Mouse (Mus musculus) E14TG2a.4 (cell line): Measurements from ENCODE around the gene Utf1.

ENCODE experiments used
- H3K27me3 ChIP-seq: 2 replicates; pipeline ENCODE4 v1.6.1; 2014; ENCODE audit warnings: low read length, control low read depth; ENCODE audit not compliant: insufficient read depth
- H3K36me3 ChIP-seq: 2 replicates; pipeline ENCODE4 v1.6.1; 2014; ENCODE audit warnings: low read length, control low read depth; ENCODE audit not compliant: insufficient read depth
- H3K4me1 ChIP-seq: replicated peaks from 2 replicates; pipeline ENCODE4 v1.6.1; 2014; ENCODE audit warnings: low read depth, low read length, control low read depth
- H3K4me3 ChIP-seq: replicated peaks from 2 replicates; pipeline ENCODE4 v1.5.1; 2014; ENCODE audit warnings: mild to moderate bottlenecking, low read length
- H3K9me3 ChIP-seq: 2 replicates; pipeline ENCODE4 v1.6.1; 2014; ENCODE audit warnings: low read length, control low read depth
- CTCF ChIP-seq: conservative IDR thresholded peaks from 2 replicates; pipeline ENCODE4 v1.5.1; 2014; ENCODE audit warnings: low read length
- NANOG ChIP-seq: IDR thresholded peaks from 2 replicates; pipeline ENCODE4 v1.6.1; 2014; ENCODE audit warnings: borderline replicate concordance, low read length, mixed read lengths
- POU5F1 ChIP-seq: IDR thresholded peaks from 2 replicates; pipeline ENCODE4 v1.6.1; 2014; ENCODE audit warnings: low read length, borderline replicate concordance

The Utf1 gene

DNA sequence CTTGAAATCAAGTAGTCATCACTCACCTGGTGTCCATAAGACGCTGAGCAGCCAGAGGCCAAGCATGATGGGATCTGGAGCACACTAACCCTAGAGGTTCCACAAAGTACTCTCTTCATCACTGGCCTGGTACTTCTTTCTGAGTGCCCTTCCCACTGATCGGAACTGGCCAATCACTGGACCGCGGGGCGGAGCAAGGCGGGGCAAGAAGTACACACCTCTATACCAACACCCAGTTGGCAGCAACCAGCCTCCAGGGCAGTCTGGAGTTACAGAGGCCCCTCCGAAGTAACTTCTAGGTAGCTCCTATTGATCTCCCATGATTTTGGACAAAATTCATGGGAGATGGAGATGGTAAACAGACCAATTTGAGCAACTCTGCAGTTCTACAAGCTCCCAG is 48.8 kb downstream of the Utf1 start, which contains the start of gene Adam8:
TSS of gene Adam8 (minus strand) at position 157 of the 400 bp plus-strand sequence.
- H3K4me1 ChIP-seq, result peaks cover 35% of the 10 kb centered on the region
- TF ChIP-seq CTCF, result no peak
- no peak for TF ChIP-seq NANOG
- no peak for TF ChIP-seq POU5F1
- H3K36me3 ChIP-seq, result peaks cover 24% of the 10 kb centered on the region
- peaks cover 8% of the 10 kb centered on the region for H3K27me3 ChIP-seq
- H3K4me3 ChIP-seq, result no peak within 1 kb of the TSS
- H3K9me3 ChIP-seq, result no peaks in the 10 kb centered on the region

- TF ChIP-seq NANOG, result no peak
- TF ChIP-seq CTCF, result no peak
- no peak for TF ChIP-seq POU5F1
- H3K4me3 ChIP-seq, result no peak overlapping the region
- H3K4me1 ChIP-seq, result peaks cover 35% of the 10 kb centered on the region
- H3K36me3 ChIP-seq, result peaks cover 35% of the 10 kb centered on the region
- no peaks in the 10 kb centered on the region for H3K9me3 ChIP-seq
- H3K27me3 ChIP-seq, result peaks cover 7% of the 10 kb centered on the region; the same call in 1 of the 2 replicates
Observed at GRCm38 (mm10) chr7:139993532-139993931, 49.9 kb downstream of the Utf1 start.

- no peak for TF ChIP-seq POU5F1
- no peak for TF ChIP-seq CTCF
- H3K27me3 ChIP-seq, result no peaks in the 10 kb centered on the region; the same call in 1 of the 2 replicates
- H3K9me3 ChIP-seq, result no peaks in the 10 kb centered on the region
- peaks cover 35% of the 10 kb centered on the region for H3K4me1 ChIP-seq
- no peak overlapping the region for H3K4me3 ChIP-seq
- peaks cover 42% of the 10 kb centered on the region for H3K36me3 ChIP-seq
Observed at GRCm38 (mm10) chr7:139994202-139994601, 50.6 kb downstream of the Utf1 start.

- Histone ChIP-seq H3K4me1 (peaks cover 35% of the 10 kb centered on the region), H3K4me3 (no peak overlapping the region), H3K27me3 (no peaks in the 10 kb centered on the region; the same call in 1 of the 2 replicates), H3K9me3 (no peaks in the 10 kb centered on the region), H3K36me3 (peaks cover 46% of the 10 kb centered on the region)
- TF ChIP-seq NANOG (no peak), CTCF (peak; percentile 86)
Observed at GRCm38 (mm10) chr7:139994676-139995075, 51.1 kb downstream of the Utf1 start.
